Mouse (Mus musculus) ZHBTc4 (cell line): Measurements from ENCODE around the gene Prkn.
A peak's percentile ranks its signal among the peaks of the same experiment; 100 is the strongest.

Experiments used
- DNase-seq: peaks from one replicate; pipeline ENCODE4 v3.0.0-alpha.2; 2011; ENCODE audit warnings: low read depth, low spot score

Gene Prkn

DNA sequence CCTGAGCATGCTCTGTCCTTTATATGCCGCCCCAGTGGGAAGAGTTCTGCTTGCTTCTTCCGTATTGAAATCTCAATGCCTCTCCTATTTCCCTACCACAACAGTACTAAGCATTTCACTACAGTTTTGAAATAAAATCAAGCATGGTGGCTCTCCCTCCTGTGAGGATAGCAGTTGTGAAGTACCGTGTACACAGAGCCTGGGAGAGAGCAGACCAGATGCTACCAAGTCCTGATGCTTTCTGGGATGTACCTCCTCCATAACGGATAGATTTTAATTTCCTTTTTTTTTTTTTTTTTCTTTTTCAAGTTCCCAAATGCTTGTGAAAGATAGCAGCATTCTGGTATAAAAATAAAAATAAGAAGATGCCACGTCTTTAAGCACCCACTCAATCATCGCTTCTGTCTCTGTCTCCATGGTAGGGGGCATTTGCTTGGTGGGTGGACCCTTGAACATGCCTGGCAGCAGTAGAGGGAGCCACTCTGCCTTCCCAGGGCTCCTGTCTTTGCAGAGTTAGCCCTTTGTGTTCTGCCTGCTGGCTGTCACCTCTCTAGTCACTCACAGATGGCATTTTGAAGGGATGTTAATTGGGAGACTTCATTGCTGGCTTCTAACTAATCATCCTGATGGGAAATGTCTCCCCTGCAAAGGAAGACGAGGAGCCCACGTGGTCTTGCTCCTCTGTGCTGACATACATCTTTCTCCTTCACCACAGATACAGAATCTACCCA is 1070.6 kb downstream of the Prkn start:
- DNase-seq, result no peak

DNA sequence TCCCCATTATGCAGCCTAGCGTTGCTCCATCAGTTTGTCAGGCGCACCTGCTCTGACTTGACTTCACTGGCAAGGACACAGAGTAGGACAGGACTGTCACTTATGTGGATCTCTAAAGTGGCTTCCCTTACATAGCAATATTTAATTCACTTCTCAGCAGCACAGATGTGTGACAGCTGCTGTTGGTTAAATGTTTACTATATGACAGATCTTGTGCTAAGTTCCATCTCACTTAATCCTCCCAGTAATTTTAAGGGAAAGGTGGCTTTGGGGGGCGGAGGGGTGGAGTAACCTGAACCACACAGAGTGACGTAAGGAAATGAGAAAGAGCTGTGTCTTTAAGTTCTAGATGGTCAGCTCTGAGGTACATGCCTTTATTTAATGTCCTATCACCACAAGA is 1072.0 kb downstream of the Prkn start:
- no peak for DNase-seq

DNA sequence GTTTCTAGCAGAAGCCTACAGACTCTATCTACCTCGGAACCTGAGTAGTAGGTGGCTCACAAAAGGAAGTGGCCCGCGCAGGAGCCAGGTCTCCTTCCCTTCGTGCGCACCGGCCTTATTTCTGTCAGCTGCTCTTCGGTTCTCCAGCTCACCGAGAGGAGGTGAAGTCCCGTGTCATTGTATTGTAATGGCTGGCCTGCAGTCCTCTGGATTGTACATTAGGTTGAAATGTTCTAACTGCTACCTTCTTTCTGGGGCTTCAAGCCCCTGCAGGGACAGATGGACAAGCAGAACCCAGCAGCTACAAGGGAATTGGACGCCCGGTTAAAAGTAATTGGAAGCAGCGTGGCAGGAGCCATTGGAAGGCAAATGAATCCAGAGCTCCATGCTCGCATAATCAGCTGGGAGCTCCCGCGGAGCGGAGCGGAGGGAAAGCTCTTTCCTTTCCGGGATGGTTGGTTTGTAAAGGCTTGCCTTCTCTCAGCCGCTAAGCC is 1072.7 kb downstream of the Prkn start:
- peak; percentile 63 for DNase-seq

DNA sequence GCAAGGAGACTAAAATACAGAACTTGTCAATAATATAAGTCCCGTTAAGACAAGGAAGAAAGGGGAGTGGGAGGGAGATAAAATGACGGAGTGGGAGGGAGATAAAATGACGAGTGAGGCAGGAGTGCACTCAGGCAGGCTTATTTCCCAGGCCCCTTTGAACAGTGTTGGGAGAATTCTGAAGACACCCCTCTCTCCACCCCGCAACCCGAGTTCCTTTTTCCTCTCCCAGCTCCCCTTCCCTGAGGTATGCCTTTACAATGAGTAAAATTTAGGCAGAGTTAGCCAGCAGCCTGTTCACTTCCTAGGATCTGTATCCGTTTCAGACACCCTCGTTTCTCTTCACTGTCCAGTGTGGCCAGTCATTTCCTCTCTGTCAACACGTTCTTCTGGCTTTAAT is 1073.4 kb downstream of the Prkn start:
- no peak for DNase-seq

DNA sequence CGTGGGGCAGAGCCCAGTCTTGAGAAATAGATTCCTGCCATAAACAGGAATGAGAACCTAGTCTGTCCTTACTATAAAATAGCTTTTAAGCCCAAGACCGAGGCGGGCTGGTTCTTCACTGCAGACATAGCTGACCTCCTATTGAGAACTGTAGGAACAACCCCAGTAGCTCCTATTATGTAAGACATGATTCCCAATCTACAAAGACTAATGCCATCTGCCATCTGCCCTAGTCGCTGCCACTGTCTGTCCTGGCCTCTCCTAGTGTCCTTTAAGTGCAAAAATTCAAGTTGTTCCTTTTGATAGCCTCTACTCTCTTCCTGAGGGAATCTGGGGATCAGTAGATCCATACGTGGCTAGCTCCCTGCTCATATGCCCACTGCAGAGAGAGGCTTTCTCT is 1074.3 kb downstream of the Prkn start:
- DNase-seq, result no peak

DNA sequence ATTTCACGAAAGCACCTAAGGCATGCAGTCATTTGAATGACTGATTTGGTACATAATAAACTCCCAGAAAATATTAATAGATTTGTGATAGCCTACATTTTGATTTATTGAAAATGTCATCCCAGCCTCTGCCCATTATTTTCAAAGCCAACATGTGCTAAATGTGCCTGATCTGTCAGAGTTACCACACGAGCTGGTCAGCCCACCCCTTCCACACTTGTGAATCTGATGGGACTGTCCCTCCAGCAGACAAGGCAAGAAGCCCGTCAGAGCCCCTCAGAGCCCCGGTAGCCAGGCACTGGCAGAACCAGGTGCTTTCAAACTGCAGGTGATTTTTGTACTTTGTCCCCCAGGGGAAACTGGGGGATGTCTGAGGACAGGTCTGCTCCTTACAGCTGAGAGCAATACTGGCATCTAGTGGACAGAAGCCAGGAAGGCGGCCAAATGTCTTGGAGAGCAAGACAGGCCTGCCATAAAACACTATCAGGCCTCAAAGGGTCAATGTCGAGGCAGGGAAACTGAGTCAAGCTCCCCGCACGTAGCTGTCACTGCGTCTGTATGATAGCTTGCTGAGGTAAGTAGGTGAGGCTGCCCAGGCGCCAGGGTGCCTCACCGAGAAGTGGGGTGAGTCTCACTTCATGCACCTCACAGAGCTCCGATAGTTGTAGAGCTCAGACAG is 1078.1 kb downstream of the Prkn start:
- peak; percentile 46 for DNase-seq

DNA sequence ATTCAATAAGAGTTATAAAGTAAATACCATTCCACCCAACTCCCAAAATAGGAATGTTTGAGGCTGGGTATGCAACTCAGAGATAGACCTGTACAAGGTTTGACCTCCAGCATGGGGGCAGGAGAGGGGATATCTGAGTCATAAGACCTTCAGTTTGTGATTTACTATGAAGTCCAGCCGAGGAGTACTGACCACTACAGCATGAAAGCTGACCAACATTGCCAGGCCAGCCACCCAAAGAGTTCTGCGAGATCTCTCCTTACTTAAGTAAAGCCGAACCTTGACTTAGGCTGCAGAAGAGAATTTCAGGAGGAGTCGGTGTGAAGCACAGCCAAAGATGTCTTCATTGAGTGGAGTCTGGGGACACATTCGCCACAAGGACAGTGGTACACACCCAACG is 1079.4 kb downstream of the Prkn start:
- no peak for DNase-seq

DNA sequence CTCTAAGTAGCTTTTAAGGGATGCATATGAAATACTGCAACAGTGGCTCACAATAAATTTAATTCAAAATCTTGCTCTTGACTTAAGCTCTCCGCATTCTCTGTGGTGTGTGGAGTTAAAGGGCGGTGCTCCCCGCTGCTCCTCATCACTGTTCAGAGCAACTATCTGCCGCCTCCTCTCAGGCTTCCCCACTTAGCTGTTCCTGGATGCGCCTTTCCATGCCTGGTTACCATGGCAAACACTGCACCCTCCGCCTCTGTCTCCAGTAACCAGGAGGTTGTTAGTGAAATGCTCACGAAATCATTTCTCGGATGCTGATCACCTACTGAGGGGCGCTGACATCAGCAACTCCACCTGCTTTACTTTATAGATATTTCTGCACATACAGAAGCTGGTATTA is 1080.8 kb downstream of the Prkn start:
- peak; percentile 9 for DNase-seq

DNA sequence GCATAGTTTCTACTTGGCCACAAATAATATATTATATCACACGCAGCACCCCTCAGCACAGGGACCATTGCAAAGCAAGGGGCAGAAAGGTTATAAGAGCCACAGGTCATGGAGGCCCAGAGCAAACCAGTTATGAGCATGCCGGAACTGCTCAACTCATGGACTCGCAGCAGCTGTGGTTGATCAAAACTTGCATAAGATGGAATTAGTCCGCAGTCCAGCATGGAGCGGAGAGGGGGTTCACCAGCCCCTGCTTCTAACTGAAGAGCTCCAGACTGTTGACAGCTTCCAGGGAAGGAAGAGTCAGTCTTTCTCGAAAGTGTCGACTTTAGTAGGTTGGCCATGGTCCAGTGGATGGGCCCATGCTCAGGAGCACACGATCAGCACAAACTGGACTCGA is 1083.8 kb downstream of the Prkn start:
- DNase-seq, result no peak

DNA sequence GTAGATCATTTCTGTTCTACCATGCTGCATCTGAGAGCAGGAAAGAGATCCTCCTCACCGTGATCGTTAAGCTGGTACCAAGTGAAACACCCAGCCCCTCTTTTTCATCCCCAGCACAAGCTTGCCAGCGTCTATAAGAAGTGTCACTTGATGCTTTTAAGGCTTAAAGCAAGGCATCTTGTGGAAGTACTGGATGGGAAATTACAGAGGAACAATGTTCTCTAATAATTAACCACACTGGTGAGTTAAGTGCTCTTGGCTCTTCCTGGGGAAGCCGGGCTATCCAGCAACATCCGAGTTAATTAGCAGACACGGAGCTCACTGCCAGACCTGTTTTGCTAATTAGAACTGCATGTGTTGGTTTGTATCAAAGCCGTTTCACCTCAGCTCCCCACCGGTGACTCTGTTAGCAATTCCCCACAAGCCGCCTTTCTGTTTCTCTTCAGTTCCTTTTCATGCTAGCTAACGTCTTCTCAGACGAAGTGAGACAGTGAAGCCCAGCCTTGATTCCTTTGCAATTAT is 1086.7 kb downstream of the Prkn start:
- DNase-seq, result no peak

DNA sequence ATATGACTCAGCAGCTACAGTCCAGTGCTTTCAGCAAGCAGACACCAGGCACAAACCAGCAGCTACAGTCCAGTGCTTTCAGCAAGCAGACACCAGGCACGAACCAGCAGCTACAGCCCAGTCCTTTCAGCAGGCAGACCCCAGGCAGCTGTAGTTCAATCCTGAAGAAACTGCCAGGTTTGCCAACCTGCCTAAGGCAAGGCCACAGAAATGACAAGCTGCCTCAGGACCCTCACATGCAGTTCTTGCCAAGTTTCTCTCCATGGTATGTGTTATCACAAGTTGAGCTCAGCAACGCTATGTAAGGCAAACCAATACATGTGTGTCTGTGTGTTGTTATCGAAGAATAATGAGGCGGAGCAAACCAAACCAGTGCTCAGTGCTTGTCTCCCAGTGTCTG is 1091.5 kb downstream of the Prkn start:
- no peak for DNase-seq

DNA sequence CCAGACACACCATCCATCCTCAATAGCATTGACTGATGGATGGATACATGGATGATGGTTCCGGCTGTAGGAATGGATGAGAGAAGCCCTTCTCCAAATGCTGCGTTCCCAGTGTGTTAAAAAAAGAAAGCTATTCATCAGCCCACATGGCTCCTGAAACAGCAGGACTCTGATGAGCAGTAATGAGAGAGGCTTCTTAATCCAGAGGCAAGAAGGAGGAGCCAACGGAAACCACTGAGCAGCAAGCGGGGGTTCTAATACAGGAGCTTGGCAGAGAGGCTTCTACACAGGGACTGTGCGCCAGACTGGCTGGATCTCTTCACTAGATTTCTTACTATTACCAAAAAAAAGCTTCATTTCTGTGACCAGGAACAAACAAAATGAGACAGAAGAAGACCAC is 1093.6 kb downstream of the Prkn start:
- no peak for DNase-seq

DNA sequence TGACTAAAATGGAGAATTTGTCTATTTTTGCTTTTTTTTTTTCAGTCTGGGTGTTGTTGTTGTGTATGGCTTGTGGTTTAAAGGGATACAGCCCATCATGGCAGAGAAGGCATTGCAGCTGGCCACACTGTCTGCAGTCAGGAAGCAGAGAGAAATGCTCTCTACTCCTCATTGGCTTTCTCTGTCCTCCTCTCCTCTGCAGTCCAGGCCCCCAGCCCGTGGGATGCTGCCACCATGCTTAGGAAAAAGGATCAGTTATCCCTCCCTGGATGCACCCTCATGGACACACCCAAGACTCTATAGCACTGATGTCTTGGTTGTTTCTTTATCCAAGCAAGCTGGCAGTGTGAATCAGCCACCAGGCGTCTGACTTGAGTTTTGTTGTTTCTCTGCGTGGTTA is 1107.3 kb downstream of the Prkn start:
- no peak for DNase-seq

DNA sequence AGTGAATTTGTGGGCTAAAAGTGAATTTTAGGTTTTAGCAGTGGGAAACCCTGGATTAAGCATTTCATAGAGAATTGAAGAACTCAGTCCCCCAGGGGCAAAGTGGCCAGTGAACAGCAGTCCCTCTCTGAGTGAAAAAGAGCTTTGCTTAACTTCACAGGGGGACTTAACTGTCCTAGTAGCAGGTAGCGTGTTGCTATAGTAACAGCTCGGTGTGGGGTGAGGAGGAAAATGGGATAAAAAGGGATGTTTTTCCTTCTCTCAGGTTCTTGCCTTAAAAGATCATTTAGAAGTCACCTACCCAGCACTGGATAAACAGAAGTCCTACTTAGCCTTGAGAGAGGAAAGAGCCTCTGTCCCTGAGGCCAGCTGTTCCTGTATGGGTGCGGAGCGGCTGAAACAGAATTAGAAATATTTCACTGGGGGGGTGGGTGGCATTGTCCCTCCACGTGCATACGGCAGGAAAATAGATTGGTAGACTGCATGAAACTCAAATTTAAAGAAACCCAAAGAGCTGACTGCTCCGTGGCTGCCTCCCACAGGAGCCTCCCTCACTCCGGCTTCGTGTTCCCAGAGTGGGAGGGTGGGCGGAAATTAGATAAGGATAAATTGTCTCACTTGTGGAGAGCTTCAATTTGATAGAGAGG is 1109.5 kb downstream of the Prkn start:
- DNase-seq, result no peak

DNA sequence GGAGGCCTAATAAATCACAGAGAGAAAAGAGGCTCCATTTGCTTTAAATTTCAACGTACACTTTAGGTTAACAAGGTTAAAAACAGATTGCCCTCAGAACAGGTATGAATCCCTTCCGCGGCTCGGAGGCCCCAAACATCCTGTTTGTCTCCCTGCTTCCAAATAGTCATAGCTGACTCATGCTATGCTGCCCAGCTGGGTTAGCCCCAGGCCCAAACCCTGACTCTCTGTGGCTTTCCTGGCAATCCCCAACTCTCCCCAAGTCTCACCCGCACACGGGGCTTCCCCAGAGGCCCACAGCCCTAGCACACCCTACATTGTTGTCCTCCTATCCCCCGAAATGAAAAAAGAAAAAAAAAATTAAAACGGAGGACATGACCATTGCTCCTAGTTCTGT is 1110.0 kb downstream of the Prkn start:
- DNase-seq, result no peak

DNA sequence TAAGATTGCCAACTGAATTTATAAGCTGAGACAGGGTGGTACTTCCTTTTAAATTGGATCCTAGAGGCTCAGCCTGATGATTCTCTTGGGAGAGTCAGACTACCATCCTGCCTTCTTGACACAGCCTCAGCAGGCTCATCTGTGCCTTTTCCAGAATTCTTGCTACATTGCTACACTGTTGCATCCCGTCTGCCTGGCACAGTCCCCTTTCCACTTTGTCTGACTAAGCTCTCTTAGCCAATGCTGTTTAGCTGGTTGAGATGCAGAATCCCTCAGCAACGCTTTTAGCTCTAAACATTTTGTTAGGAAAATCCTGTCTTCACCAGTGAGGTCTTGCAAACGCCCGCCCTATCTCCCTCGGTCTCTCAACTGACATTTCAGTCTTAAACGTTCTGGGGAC is 1115.1 kb downstream of the Prkn start:
- DNase-seq, result no peak

DNA sequence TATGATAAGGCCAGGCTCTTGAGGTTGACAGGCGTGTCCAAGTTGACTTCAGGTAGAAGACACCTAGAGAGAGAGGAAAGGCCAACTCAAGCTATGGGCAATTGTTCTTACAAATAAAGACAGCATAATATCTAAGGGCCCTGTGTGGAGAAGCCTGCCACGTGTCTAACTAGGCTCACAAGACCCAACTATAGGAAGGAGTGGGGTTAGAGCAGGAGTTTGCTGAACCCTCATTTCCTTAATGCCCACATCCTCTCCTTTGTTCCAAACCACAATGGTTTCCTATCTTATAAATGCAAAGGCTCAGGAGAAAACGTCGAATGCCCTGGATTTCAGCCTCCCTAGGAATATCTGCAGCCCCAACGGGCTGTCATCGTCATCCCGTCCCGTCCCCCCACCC is 1120.3 kb downstream of the Prkn start:
- no peak for DNase-seq

DNA sequence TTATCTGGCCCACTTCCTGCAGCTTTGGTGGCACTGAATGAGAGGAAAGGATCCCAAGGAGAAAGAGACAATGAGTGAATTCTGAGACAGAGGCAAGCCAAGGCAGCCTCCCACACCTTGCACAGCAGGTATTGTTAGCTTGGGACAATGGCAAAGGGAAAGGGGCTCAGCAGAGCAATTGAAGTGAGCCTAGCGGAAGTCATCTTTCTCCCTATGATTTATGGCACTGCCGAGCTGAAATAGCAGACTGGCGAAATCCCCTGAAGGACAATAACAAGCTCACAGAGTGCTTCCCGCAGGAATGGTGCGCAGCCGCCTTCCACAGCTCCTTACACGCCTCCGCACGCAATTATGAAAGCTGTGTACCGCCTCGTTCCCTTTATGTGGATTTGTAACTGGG is 1122.6 kb downstream of the Prkn start:
- DNase-seq, result peak; percentile 83

DNA sequence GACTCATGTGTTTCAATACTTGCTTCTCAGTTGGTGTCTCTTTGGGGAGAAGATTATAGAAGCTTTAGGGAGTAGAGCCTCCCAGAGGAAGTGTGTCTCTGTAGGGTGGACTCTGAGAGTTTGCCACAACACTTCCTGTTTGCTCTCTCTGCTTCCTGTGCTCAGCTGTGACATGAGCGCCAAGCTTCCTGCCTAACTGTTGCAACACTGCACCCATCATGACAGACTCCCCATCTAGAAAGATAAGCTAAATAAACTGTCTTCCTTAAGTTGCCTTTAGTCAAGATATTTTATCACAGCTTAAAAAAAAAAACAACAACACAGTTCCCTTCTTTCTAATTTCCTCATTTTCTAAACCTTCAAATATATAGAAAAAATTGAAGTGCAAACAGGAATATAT is 1130.0 kb downstream of the Prkn start:
- no peak for DNase-seq

DNA sequence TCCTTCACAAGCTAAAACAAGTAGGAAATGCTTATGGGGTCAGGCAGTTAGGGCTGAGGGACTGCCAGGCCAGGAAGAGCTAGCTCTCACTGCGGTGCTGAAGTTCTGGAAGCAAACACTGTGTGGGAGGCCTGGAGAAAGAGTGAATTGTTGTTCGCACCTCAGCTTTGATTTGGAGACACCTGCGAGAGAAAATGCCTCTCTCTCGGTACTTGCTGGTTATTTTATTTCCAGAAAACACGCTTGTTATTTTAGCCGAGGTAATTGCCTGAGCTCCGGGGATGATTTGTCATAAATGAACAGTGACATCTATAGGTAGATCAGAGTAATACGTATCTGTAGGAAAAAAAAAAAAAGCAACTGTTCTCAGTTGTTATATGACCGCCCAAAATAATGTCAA is 1132.4 kb downstream of the Prkn start:
- peak; percentile 17 for DNase-seq

DNA sequence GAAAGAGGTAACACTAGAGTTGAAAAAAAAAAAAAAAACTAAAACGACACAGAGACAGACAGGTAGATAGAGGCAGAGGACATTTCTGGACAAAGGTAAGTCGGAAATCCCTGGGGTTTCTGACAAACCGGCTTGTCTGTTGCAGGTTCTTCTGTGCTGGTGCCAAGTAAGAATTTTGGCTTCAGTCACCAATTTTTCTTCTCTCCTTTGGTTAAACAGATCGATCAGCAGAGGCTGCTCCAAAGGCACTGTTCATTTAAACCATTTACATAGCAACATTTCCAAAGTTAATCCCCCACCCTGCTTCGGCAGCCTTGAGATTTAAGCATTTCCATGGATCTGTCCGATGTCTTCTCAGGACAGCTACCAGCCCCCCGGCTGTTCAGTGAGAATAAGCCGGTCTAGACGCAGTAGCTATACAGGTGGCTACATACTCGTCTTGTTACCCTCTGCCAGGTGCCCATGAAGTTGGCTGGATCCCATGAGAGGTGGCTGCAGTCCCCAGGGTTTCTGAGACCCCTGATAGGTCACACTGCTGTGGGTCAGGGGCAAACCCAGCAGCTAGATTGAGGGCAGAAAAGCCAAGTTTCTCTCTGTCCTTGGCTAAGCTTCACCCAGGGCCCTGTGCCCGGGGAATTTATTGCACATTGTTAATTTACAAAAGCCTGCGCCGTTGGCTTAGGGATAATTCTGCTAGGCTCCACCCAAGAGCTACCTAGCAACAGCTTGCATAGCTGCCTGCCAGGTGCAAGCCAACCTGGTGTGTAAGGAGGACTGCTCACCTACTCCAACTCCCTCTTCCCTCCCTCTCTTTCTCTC is 1133.0 kb downstream of the Prkn start:
- no peak for DNase-seq
